In genomic region chr9:64221480-64221879, GRCm38 (mm10) we compare ENCODE assay signal across 29 mouse cellular contexts. TPM values are rescaled to one million over a fixed set of nuclear protein-coding genes. Genes with fewer than 3 reads are reported as not detected.
DNase-seq lines count a peak whose midpoint lies in the region; ATAC-seq and TF ChIP-seq lines count a peak whose summit lies in the region.
"Had no signal": no experiment of that assay in that cellular context is flagged by ENCODE, and none has a peak within 500 bp of the region (broad histone marks: within the 10 kb centered on the region; RNA-seq: fewer than 3 reads in every experiment).

No protein-coding gene starts in this region.

- no peak for TF ChIP-seq EP300 in stomach, postnatal 0 days (optimal IDR thresholded peaks at IDR 0.05)

- H3K4me3 ChIP-seq in ES-E14 (ENCODE audit: insufficient read depth in 1 of 2, low read depth in 1 of 2, low read length in 2 of 2, poor library complexity in 1 of 2, severe bottlenecking in 1 of 2) = no peak overlapping the region
- H3K4me3 ChIP-seq in stomach, postnatal 0 days (ENCODE audit: low read depth, low read length) = no peak overlapping the region
- H3K4me3 ChIP-seq: embryonic facial prominence, embryonic 12.5 days; heart, embryonic 15.5 days; kidney, embryonic 15.5 days; limb, embryonic 13.5 days; lung, embryonic 15.5 days; neural tube, embryonic 12.5 days had no signal

- no peak for TF ChIP-seq CTCF in stomach, postnatal 0 days (IDR thresholded peaks at IDR 0.05; ENCODE audit: low read depth)

- intact Hi-C loops in left cerebral cortex, postnatal 25 days (cut with DNase I) = no loop called here
- intact Hi-C loops in left cerebral cortex, postnatal 4 days (cut with DNase I) = no loop called here

- peak; percentile 44 for DNase-seq in layer of hippocampus, adult 11-12 months (ENCODE audit: low spot score)
- DNase-seq in layer of hippocampus, postnatal 10 days (ENCODE audit: low spot score in 2 of 2) = no peak
- peak; percentile 35 to 55 for DNase-seq in left cerebral cortex, postnatal 25 days (ENCODE audit: low spot score in 2 of 2)
- DNase-seq in left cerebral cortex, postnatal 4 days = no peak
- DNase-seq in ES-E14 (ENCODE audit: low read depth, low spot score) = no peak
- DNase-seq in stomach, postnatal 0 days (ENCODE audit: low spot score) = no peak
- no peak for DNase-seq in cerebellum, adult 11 months
- DNase-seq: adrenal gland, adult 8-10 months; cerebellum, adult 11-12 months; cerebellum, adult 9-11 months; embryo, embryonic 11 days; gastrocnemius, postnatal 10 days; kidney, adult 18-20 months; kidney, postnatal 25 days; thymus, postnatal 4 days had no signal

- 66% methylated on average over 4 of the region's 4 CpGs for WGBS in stomach, postnatal 0 days

- H3K36me3 ChIP-seq in ES-E14 (ENCODE audit: control insufficient read depth, insufficient read depth, low read length, poor library complexity, severe bottlenecking) = peaks cover 2% of the 10 kb centered on the region; the same call in 1 of the 2 replicates
- no peaks in the 10 kb centered on the region; the same call in 1 of the 2 replicates for H3K36me3 ChIP-seq in stomach, postnatal 0 days (ENCODE audit: control insufficient read depth, insufficient read depth, low read length)
- H3K36me3 ChIP-seq: embryonic facial prominence, embryonic 12.5 days; heart, embryonic 15.5 days; kidney, embryonic 15.5 days; lung, embryonic 15.5 days; neural tube, embryonic 12.5 days had no signal

- H3K9ac ChIP-seq in ES-E14 (ENCODE audit: insufficient read depth, low read depth, low read length, poor library complexity, severe bottlenecking) = no peak overlapping the region
- H3K9ac ChIP-seq in stomach, postnatal 0 days (ENCODE audit: low read length) = no peak overlapping the region
- H3K9ac ChIP-seq: embryonic facial prominence, embryonic 12.5 days; heart, embryonic 15.5 days; kidney, embryonic 15.5 days; limb, embryonic 13.5 days; lung, embryonic 15.5 days; neural tube, embryonic 12.5 days had no signal

- H3K4me1 ChIP-seq in ES-E14 (ENCODE audit: control insufficient read depth in 2 of 2, insufficient read depth in 2 of 2, low read length in 2 of 2, poor library complexity in 1 of 2) = peaks cover 12 to 13% of the 10 kb centered on the region in 2 experiments
- H3K4me1 ChIP-seq in stomach, postnatal 0 days (replicated peaks; ENCODE audit: control insufficient read depth, insufficient read depth) = 0 out of 2 replicates have a peak, but pooled peaks cover 2% of the 10 kb centered on the region

- no peak overlapping the region for H3K4me2 ChIP-seq in stomach, postnatal 0 days (replicated peaks; ENCODE audit: low read depth)
- H3K4me2 ChIP-seq: embryonic facial prominence, embryonic 12.5 days; heart, embryonic 15.5 days; kidney, embryonic 15.5 days; limb, embryonic 13.5 days; liver, embryonic 11.5 days; lung, embryonic 15.5 days; midbrain, embryonic 11.5 days; neural tube, embryonic 12.5 days had no signal

- in situ Hi-C loops in ES-E14 (cut with MboI; ENCODE audit: low sequenced_read_pairs in 2 of 2, unreplicated experiment in 2 of 2) = no loop called here

- no peak for ATAC-seq in stomach, postnatal 0 days (ENCODE audit: low FRiP score, low TSS enrichment)
- ATAC-seq: activated CD4-positive, CD25-positive, alpha-beta regulatory T cell, adult 4 months; CD4-positive, CD25-positive, alpha-beta regulatory T cell, adult 4 months; forebrain, embryonic 14.5 days; hindbrain, embryonic 16.5 days; midbrain, embryonic 16.5 days had no signal

- H3K9me3 ChIP-seq in ES-E14 (ENCODE audit: control insufficient read depth, insufficient read depth, low read depth, low read length) = no peaks in the 10 kb centered on the region
- H3K9me3 ChIP-seq in stomach, postnatal 0 days (ENCODE audit: control insufficient read depth, low read length) = no peaks in the 10 kb centered on the region
- H3K9me3 ChIP-seq: embryonic facial prominence, embryonic 12.5 days; heart, embryonic 15.5 days; kidney, embryonic 15.5 days; limb, embryonic 13.5 days; lung, embryonic 15.5 days; neural tube, embryonic 12.5 days had no signal

- no peak overlapping the region for H3K27ac ChIP-seq in ES-E14 (ENCODE audit: insufficient read depth, low read depth, low read length, poor library complexity, severe bottlenecking)
- H3K27ac ChIP-seq in stomach, postnatal 0 days (replicated peaks) = peak overlapping the region; percentile 35
- H3K27ac ChIP-seq: embryonic facial prominence, embryonic 12.5 days; heart, embryonic 15.5 days; kidney, embryonic 15.5 days; limb, embryonic 13.5 days; lung, embryonic 15.5 days; neural tube, embryonic 12.5 days had no signal

- no peaks in the 10 kb centered on the region for H3K27me3 ChIP-seq in stomach, postnatal 0 days (ENCODE audit: control insufficient read depth, insufficient read depth, low read length)
- H3K27me3 ChIP-seq: embryonic facial prominence, embryonic 12.5 days; heart, embryonic 15.5 days; kidney, embryonic 15.5 days; limb, embryonic 13.5 days; lung, embryonic 15.5 days; neural tube, embryonic 12.5 days had no signal

TF ChIP-seq in ES-E14, 5 proteins besides CTCF, POLR2A, EP300 and RAD21:
- TF ChIP-seq MAFK (IDR thresholded peaks at IDR 0.05; ENCODE audit: insufficient read depth, low read depth, low read length) = no peak
- TF ChIP-seq ZNF384 (IDR thresholded peaks at IDR 0.05; ENCODE audit: low read depth, low read length) = 0 out of 2 replicates have a peak, but pooled peaks have one; percentile 36
- no peak for TF ChIP-seq ZC3H11A (IDR thresholded peaks at IDR 0.05; ENCODE audit: borderline replicate concordance, low read depth, low read length)
- TF ChIP-seq CHD2 (IDR thresholded peaks at IDR 0.05; ENCODE audit: low read depth, low read length) = no peak

RNA-seq across cellular contexts. Expression of gene Uchl4, which starts 13.5 kb away (rescaled TPM):
- 1 to 10 TPM; 4.0 to 5.8 TPM for total RNA-seq in layer of hippocampus, postnatal 10 days (2021)
- 1 to 10 TPM; 2.1 to 4.6 TPM for total RNA-seq in left cerebral cortex, postnatal 25 days (2021)
- 1 to 10 TPM; 7.1 to 7.3 TPM for total RNA-seq in left cerebral cortex, postnatal 4 days (2021)
- 0.48 and 0.54 TPM in 2 replicates for total RNA-seq in ES-E14 (2012; rRNA removed)
- polyA plus RNA-seq in stomach, postnatal 0 days (2015; fragmentation: Nextera tagmentation; extraction: Ambion mirVana) = 2.0 and 2.2 TPM in 2 replicates
- polyA plus RNA-seq: gonadal fat pad, adult 2 months had no signal

RNA-seq across cellular contexts. Expression of gene Map2k1, which starts 32.0 kb away (rescaled TPM):
- 100 to 1,000 TPM; 126 to 129 TPM for total RNA-seq in layer of hippocampus, postnatal 10 days (2021)
- total RNA-seq in left cerebral cortex, postnatal 25 days (2021) = 100 to 1,000 TPM; 286 to 290 TPM
- 10 to 100 TPM; 65.3 to 70.6 TPM for total RNA-seq in left cerebral cortex, postnatal 4 days (2021)
- total RNA-seq in ES-E14 (2012; rRNA removed) = 62.1 and 73.0 TPM in 2 replicates
- 84.1 and 85.0 TPM in 2 replicates for polyA plus RNA-seq in stomach, postnatal 0 days (2015; fragmentation: Nextera tagmentation; extraction: Ambion mirVana)

RNA-seq across cellular contexts. Expression of gene Snapc5, which starts 42.4 kb away (rescaled TPM):
- 10 to 100 TPM; 17.1 to 18.5 TPM for total RNA-seq in layer of hippocampus, postnatal 10 days (2021)
- 10 to 100 TPM; 21.5 to 22.7 TPM for total RNA-seq in left cerebral cortex, postnatal 25 days (2021)
- total RNA-seq in left cerebral cortex, postnatal 4 days (2021) = 10 to 100 TPM; 18.3 to 18.8 TPM
- total RNA-seq in ES-E14 (2012; rRNA removed) = 9.6 and 17.1 TPM in 2 replicates
- 31.8 and 34.4 TPM in 2 replicates for polyA plus RNA-seq in stomach, postnatal 0 days (2015; fragmentation: Nextera tagmentation; extraction: Ambion mirVana)

RNA-seq across cellular contexts. Expression of gene Rpl4, which starts 48.3 kb away (rescaled TPM):
- total RNA-seq in layer of hippocampus, postnatal 10 days (2021) = 100 to 1,000 TPM; 612 to 638 TPM
- total RNA-seq in left cerebral cortex, postnatal 25 days (2021) = 100 to 1,000 TPM; 485 to 487 TPM
- total RNA-seq in left cerebral cortex, postnatal 4 days (2021) = 100 to 1,000 TPM; 735 to 744 TPM
- 1,251 and 1,343 TPM in 2 replicates for total RNA-seq in ES-E14 (2012; rRNA removed)
- 902 and 907 TPM in 2 replicates for polyA plus RNA-seq in stomach, postnatal 0 days (2015; fragmentation: Nextera tagmentation; extraction: Ambion mirVana)

RNA-seq across cellular contexts. Expression of gene Zwilch, which starts 48.6 kb away (rescaled TPM):
- total RNA-seq in layer of hippocampus, postnatal 10 days (2021) = 1 to 10 TPM; 5.1 to 9.8 TPM
- 1 to 10 TPM; 2.5 to 4.6 TPM for total RNA-seq in left cerebral cortex, postnatal 25 days (2021)
- total RNA-seq in left cerebral cortex, postnatal 4 days (2021) = 1 to 10 TPM; 7.9 to 8.0 TPM
- 99.2 and 151 TPM in 2 replicates for total RNA-seq in ES-E14 (2012; rRNA removed)
- 3.2 and 4.1 TPM in 2 replicates for polyA plus RNA-seq in stomach, postnatal 0 days (2015; fragmentation: Nextera tagmentation; extraction: Ambion mirVana)

Comparison
In these comparisons a context has a peak if more than half of its experiments do, and no peak if none do; other contexts are left out.
1. DNase-seq: peak in layer of hippocampus, adult 11-12 months (single experiment) and left cerebral cortex, postnatal 25 days (2 of 2); none in layer of hippocampus, postnatal 10 days (0 of 2), left cerebral cortex, postnatal 4 days (single experiment), ES-E14 (single experiment), stomach, postnatal 0 days (single experiment) and cerebellum, adult 11 months (single experiment).